ENCODE assay signal across 8 mouse cellular contexts in the genomic region with DNA sequence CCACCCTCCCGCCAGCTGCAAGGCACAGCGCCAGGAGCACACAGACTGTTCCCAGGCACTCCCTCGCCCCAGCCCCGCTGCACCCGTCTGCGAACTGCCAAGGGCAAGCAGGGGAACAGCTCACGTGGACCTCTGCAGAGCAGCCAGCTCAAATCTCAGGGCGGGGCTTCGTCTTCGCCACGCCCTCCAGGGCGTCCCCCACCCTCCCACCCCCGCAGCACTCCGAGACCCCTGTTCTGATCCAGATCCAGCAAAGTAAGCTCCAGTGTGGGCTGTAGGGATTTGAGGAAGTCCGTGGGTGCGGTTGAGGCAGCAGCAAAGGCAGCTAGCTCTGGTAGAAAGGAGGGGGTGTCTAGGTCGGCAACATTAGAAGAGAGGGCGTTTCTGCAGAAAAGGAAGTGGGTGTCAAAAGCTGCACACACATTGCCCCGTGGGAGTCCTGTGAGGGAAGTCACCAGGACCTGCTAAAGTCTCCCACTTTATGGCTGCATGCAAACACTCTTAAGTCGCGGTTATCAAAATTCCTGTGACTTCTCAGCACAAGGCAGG.
DNase-seq lines count a peak whose midpoint lies in the region; ATAC-seq lines count a peak whose summit lies in the region.

No protein-coding gene starts in this region.

- DNase-seq in T-cell, adult 2 months (ENCODE audit: low spot score), result peak; percentile 72
- DNase-seq in cerebellum, postnatal 36 days, result peak; percentile 33 to 55
- peak; percentile 83 to 89 for DNase-seq in gastrocnemius, adult 8-10 months (ENCODE audit: low spot score in 2 of 2)
- peak; percentile 85 for DNase-seq in induced T-regulatory cell, adult 2 months (ENCODE audit: low read depth)
- peak; percentile 66 to 73 for DNase-seq in left cerebral cortex, postnatal 14 days (ENCODE audit: low spot score in 2 of 2)
- peak; percentile 91 for DNase-seq in skeletal muscle tissue, adult 2 months (ENCODE audit: low read depth, low spot score)
- no peak for DNase-seq in c-Kit-positive CD71-positive TER-119-positive erythroid progenitor cells, embryonic 14.5 days (ENCODE audit: low spot score)

- intact Hi-C loops in left cerebral cortex, postnatal 14 days (cut with DNase I), result loop anchor here (5.0 kb wide), 1 partner anchor 91 kb away; a partner anchor contains a TSS

- ATAC-seq in megakaryocyte-erythroid progenitor cell, adult 5-6 weeks (replicated peaks; ENCODE audit: low FRiP score, low TSS enrichment, poor library complexity, severe bottlenecking), result peak; percentile 89
